Mouse (Mus musculus): ENCODE results near the gene Apol7a. TPM values are rescaled to one million over a fixed set of nuclear protein-coding genes. Genes with fewer than 3 reads are reported as not detected.

Gene Apol7a
- polyA plus RNA-seq, 1 experiment from 2014 or later = not detected

- Histone ChIP-seq H3K27ac (ENCODE audit: low read depth, low read length) (peak overlapping the region; percentile 87), H3K9me3 (replicated peaks; ENCODE audit: control insufficient read depth, low read length) (no peaks in the 10 kb centered on the region), H3K4me1 (ENCODE audit: control insufficient read depth, insufficient read depth, low read length) (peaks cover 21% of the 10 kb centered on the region), H3K4me2 (ENCODE audit: low read length) (peak overlapping the region; percentile 59), H3K4me3 (ENCODE audit: low read depth, low read length) (peak overlapping the region; percentile 19), H3K27me3 (replicated peaks; ENCODE audit: control insufficient read depth, insufficient read depth, low read length) (no peaks in the 10 kb centered on the region), H3K36me3 (ENCODE audit: control insufficient read depth, insufficient read depth, low read length) (no peaks in the 10 kb centered on the region), H3K9ac (ENCODE audit: low read length) (peak overlapping the region; percentile 59)
- DNase-seq (ENCODE audit: low spot score) (peak; percentile 96), ATAC-seq (peak; percentile 74)
- WGBS = under 1% methylated on average over 26 of the region's 26 CpGs
Measured at GRCm38 (mm10) chr15:77366706-77367484, 32.0 kb downstream of the Apol7a start.

GRCm38 (mm10) chr15:77365700-77366570, 33.0 kb downstream of the Apol7a start:
- no peaks in the 10 kb centered on the region for H3K36me3 ChIP-seq (ENCODE audit: control insufficient read depth, insufficient read depth, low read length)
- H3K27ac ChIP-seq (ENCODE audit: low read depth, low read length) = peak overlapping the region; percentile 87; the same call in 1 of the 2 replicates
- H3K4me2 ChIP-seq (ENCODE audit: low read length) = peak overlapping the region; percentile 59; the same call in 1 of the 2 replicates
- peaks cover 21% of the 10 kb centered on the region for H3K4me1 ChIP-seq (ENCODE audit: control insufficient read depth, insufficient read depth, low read length)
- no peak overlapping the region; the same call in 1 of the 2 replicates for H3K4me3 ChIP-seq (ENCODE audit: low read depth, low read length)
- H3K27me3 ChIP-seq (replicated peaks; ENCODE audit: control insufficient read depth, insufficient read depth, low read length) = no peaks in the 10 kb centered on the region
- 65% methylated on average over 9 of the region's 9 CpGs for WGBS
- no peak for DNase-seq (ENCODE audit: low spot score)
- no peak overlapping the region for H3K9ac ChIP-seq (ENCODE audit: low read length)
- no peaks in the 10 kb centered on the region for H3K9me3 ChIP-seq (replicated peaks; ENCODE audit: control insufficient read depth, low read length)
- ATAC-seq = no peak

- H3K9ac ChIP-seq (ENCODE audit: low read length) = no peak overlapping the region
- no peak overlapping the region for H3K4me3 ChIP-seq (ENCODE audit: low read depth, low read length)
- H3K4me1 ChIP-seq (ENCODE audit: control insufficient read depth, insufficient read depth, low read length) = peaks cover 23% of the 10 kb centered on the region
- no peak for DNase-seq (ENCODE audit: low spot score)
- WGBS = 77% methylated on average over 3 of the region's 3 CpGs
- H3K27me3 ChIP-seq (replicated peaks; ENCODE audit: control insufficient read depth, insufficient read depth, low read length) = no peaks in the 10 kb centered on the region
- no peaks in the 10 kb centered on the region for H3K36me3 ChIP-seq (ENCODE audit: control insufficient read depth, insufficient read depth, low read length)
- peak overlapping the region; percentile 55; the same call in 1 of the 2 replicates for H3K27ac ChIP-seq (ENCODE audit: low read depth, low read length)
- H3K9me3 ChIP-seq (replicated peaks; ENCODE audit: control insufficient read depth, low read length) = no peaks in the 10 kb centered on the region
- ATAC-seq = no peak
- H3K4me2 ChIP-seq (ENCODE audit: low read length) = no peak overlapping the region
Measured at GRCm38 (mm10) chr15:77364026-77364425, 34.9 kb downstream of the Apol7a start.

GRCm38 (mm10) chr15:77363578-77363977, 35.3 kb downstream of the Apol7a start:
- H3K4me3 ChIP-seq (ENCODE audit: low read depth, low read length) = no peak overlapping the region
- H3K27ac ChIP-seq (ENCODE audit: low read depth, low read length) = peak overlapping the region; percentile 55; the same call in 1 of the 2 replicates
- H3K4me2 ChIP-seq (ENCODE audit: low read length) = no peak overlapping the region
- ATAC-seq = no peak
- no peak overlapping the region for H3K9ac ChIP-seq (ENCODE audit: low read length)
- H3K4me1 ChIP-seq (ENCODE audit: control insufficient read depth, insufficient read depth, low read length) = peaks cover 23% of the 10 kb centered on the region
- no peaks in the 10 kb centered on the region for H3K9me3 ChIP-seq (replicated peaks; ENCODE audit: control insufficient read depth, low read length)
- DNase-seq (ENCODE audit: low spot score) = peak; percentile 59
- H3K36me3 ChIP-seq (ENCODE audit: control insufficient read depth, insufficient read depth, low read length) = no peaks in the 10 kb centered on the region
- WGBS = 25% methylated on average over 6 of the region's 6 CpGs
- H3K27me3 ChIP-seq (replicated peaks; ENCODE audit: control insufficient read depth, insufficient read depth, low read length) = no peaks in the 10 kb centered on the region

- ATAC-seq (no peak), DNase-seq (ENCODE audit: low spot score) (no peak)
- 38% methylated on average over 5 of the region's 5 CpGs for WGBS
- Histone ChIP-seq H3K27me3 (replicated peaks; ENCODE audit: control insufficient read depth, insufficient read depth, low read length) (no peaks in the 10 kb centered on the region), H3K4me3 (ENCODE audit: low read depth, low read length) (no peak overlapping the region), H3K4me2 (ENCODE audit: low read length) (no peak overlapping the region), H3K9ac (ENCODE audit: low read length) (no peak overlapping the region), H3K4me1 (ENCODE audit: control insufficient read depth, insufficient read depth, low read length) (peaks cover 23% of the 10 kb centered on the region), H3K9me3 (replicated peaks; ENCODE audit: control insufficient read depth, low read length) (no peaks in the 10 kb centered on the region), H3K27ac (ENCODE audit: low read depth, low read length) (no peak overlapping the region), H3K36me3 (ENCODE audit: control insufficient read depth, insufficient read depth, low read length) (no peaks in the 10 kb centered on the region)
Measured at GRCm38 (mm10) chr15:77362952-77363351, 36.0 kb downstream of the Apol7a start.

- Histone ChIP-seq H3K9ac (ENCODE audit: low read length) (no peak overlapping the region), H3K36me3 (ENCODE audit: control insufficient read depth, insufficient read depth, low read length) (no peaks in the 10 kb centered on the region), H3K4me2 (ENCODE audit: low read length) (no peak overlapping the region), H3K27ac (ENCODE audit: low read depth, low read length) (no peak overlapping the region), H3K4me3 (ENCODE audit: low read depth, low read length) (no peak overlapping the region), H3K27me3 (replicated peaks; ENCODE audit: control insufficient read depth, insufficient read depth, low read length) (no peaks in the 10 kb centered on the region), H3K4me1 (ENCODE audit: control insufficient read depth, insufficient read depth, low read length) (peaks cover 34% of the 10 kb centered on the region), H3K9me3 (replicated peaks; ENCODE audit: control insufficient read depth, low read length) (no peaks in the 10 kb centered on the region)
- 94% methylated on average over 8 of the region's 8 CpGs for WGBS
- ATAC-seq (no peak), DNase-seq (ENCODE audit: low spot score) (no peak)
Measured at GRCm38 (mm10) chr15:77359905-77360304, 39.0 kb downstream of the Apol7a start.

- peak overlapping the region; percentile 69 for H3K9ac ChIP-seq (ENCODE audit: low read length)
- DNase-seq (ENCODE audit: low spot score) = no peak
- no peak for ATAC-seq
- H3K9me3 ChIP-seq (replicated peaks; ENCODE audit: control insufficient read depth, low read length) = no peaks in the 10 kb centered on the region
- H3K4me1 ChIP-seq (ENCODE audit: control insufficient read depth, insufficient read depth, low read length) = peaks cover 36% of the 10 kb centered on the region
- H3K27ac ChIP-seq (ENCODE audit: low read depth, low read length) = no peak overlapping the region
- no peaks in the 10 kb centered on the region for H3K36me3 ChIP-seq (ENCODE audit: control insufficient read depth, insufficient read depth, low read length)
- H3K27me3 ChIP-seq (replicated peaks; ENCODE audit: control insufficient read depth, insufficient read depth, low read length) = no peaks in the 10 kb centered on the region
- peak overlapping the region; percentile 57; the same call in 1 of the 2 replicates for H3K4me2 ChIP-seq (ENCODE audit: low read length)
- H3K4me3 ChIP-seq (ENCODE audit: low read depth, low read length) = no peak overlapping the region
- 75% methylated on average over 9 of the region's 9 CpGs for whole genome bisulfite sequencing
Measured at GRCm38 (mm10) chr15:77359486-77359885, 39.4 kb downstream of the Apol7a start.

- Histone ChIP-seq H3K9me3 (replicated peaks; ENCODE audit: control insufficient read depth, low read length) (no peaks in the 10 kb centered on the region), H3K9ac (ENCODE audit: low read length) (peak overlapping the region; percentile 69), H3K27me3 (replicated peaks; ENCODE audit: control insufficient read depth, insufficient read depth, low read length) (no peaks in the 10 kb centered on the region), H3K4me2 (ENCODE audit: low read length) (peak overlapping the region; percentile 57), H3K36me3 (ENCODE audit: control insufficient read depth, insufficient read depth, low read length) (no peaks in the 10 kb centered on the region), H3K27ac (ENCODE audit: low read depth, low read length) (peak overlapping the region; percentile 52; the same call in 1 of the 2 replicates), H3K4me1 (ENCODE audit: control insufficient read depth, insufficient read depth, low read length) (peaks cover 34% of the 10 kb centered on the region), H3K4me3 (ENCODE audit: low read depth, low read length) (peak overlapping the region; percentile 21; the same call in 1 of the 2 replicates)
- DNase-seq (ENCODE audit: low spot score) (no peak), ATAC-seq (peak; percentile 45)
- WGBS = 17% methylated on average over 6 of the region's 6 CpGs
Measured at GRCm38 (mm10) chr15:77359084-77359483, 39.8 kb downstream of the Apol7a start.

Measured in forebrain, embryonic 14.5 days (tissue).